Mouse (Mus musculus): ENCODE results near the gene Ggta1.

Gene Ggta1

GRCm38 (mm10) chr2:35408409-35409110 is 54.5 kb downstream of the Ggta1 start:
- intact Hi-C loops (cut with DNase I): no loop called here

- intact Hi-C loops (cut with DNase I): no loop called here
These were observed 55.2 kb downstream of the Ggta1 start for GRCm38 (mm10) chr2:35407878-35408277.

GRCm38 (mm10) chr2:35407266-35407665 is 55.8 kb downstream of the Ggta1 start:
- intact Hi-C loops (cut with DNase I): no loop called here

- intact Hi-C loops (cut with DNase I): no loop called here
These were observed 56.4 kb downstream of the Ggta1 start for GRCm38 (mm10) chr2:35406611-35407010.

GRCm38 (mm10) chr2:35402391-35402790 is 60.6 kb downstream of the Ggta1 start:
- intact Hi-C loops (cut with DNase I): no loop called here

- intact Hi-C loops (cut with DNase I): no loop called here
These were observed 62.3 kb downstream of the Ggta1 start for GRCm38 (mm10) chr2:35400739-35401138.

GRCm38 (mm10) chr2:35398184-35398828 is 64.7 kb downstream of the Ggta1 start:
- intact Hi-C loops (cut with DNase I): loop anchor here (5.0 kb wide), 1 partner anchor 41 kb away; no protein-coding TSS in a partner anchor

GRCm38 (mm10) chr2:35397590-35398173 is 65.3 kb downstream of the Ggta1 start:
- intact Hi-C loops (cut with DNase I): loop anchor here (2.0 to 5.0 kb wide), 2 partner anchors 40 to 99 kb away; no protein-coding TSS in a partner anchor

- intact Hi-C loops (cut with DNase I): loop anchor here (2.0 to 5.0 kb wide), 2 partner anchors 40 to 98 kb away; no protein-coding TSS in a partner anchor
These were observed 65.9 kb downstream of the Ggta1 start, which contains the start of gene 4930402F06Rik for GRCm38 (mm10) chr2:35397096-35397495. Gene 4930402F06Rik (minus strand): TSS chr2:35397175.

GRCm38 (mm10) chr2:35385441-35385871 is 77.6 kb downstream of the Ggta1 start:
- intact Hi-C loops (cut with DNase I): no loop called here

- intact Hi-C loops (cut with DNase I): no loop called here
These were observed 83.7 kb downstream of the Ggta1 start for GRCm38 (mm10) chr2:35379306-35379705.

GRCm38 (mm10) chr2:35377600-35377999 is 85.4 kb downstream of the Ggta1 start:
- intact Hi-C loops (cut with DNase I): no loop called here

- intact Hi-C loops (cut with DNase I): no loop called here
These were observed 90.0 kb downstream of the Ggta1 start for GRCm38 (mm10) chr2:35373003-35373402.

GRCm38 (mm10) chr2:35370686-35371085 is 92.3 kb downstream of the Ggta1 start:
- intact Hi-C loops (cut with DNase I): no loop called here

GRCm38 (mm10) chr2:35367629-35368028 is 95.4 kb downstream of the Ggta1 start, which contains the start of gene 4930568D16Rik:
Gene 4930568D16Rik (minus strand): TSS chr2:35367729.
- intact Hi-C loops (cut with DNase I): no loop called here
